Mouse (Mus musculus): Measurements from ENCODE around the gene Prlr. TPM values are rescaled to one million over a fixed set of nuclear protein-coding genes. Genes with fewer than 3 reads are reported as not detected.

Prlr gene
- polyA plus RNA-seq, 1 experiment, result 1.1 TPM

GRCm38 (mm10) chr15:10180694-10181093 is 3.7 kb downstream of the Prlr start:
- no peak for TF ChIP-seq CTCF (IDR thresholded peaks at IDR 0.05; ENCODE audit: borderline replicate concordance, insufficient read depth, low read length)
- TF ChIP-seq POLR2A (IDR thresholded peaks at IDR 0.05; ENCODE audit: low read depth, low read length), result no peak
- Histone ChIP-seq H3K4me3 (ENCODE audit: insufficient read depth, low read length) (no peak overlapping the region), H3K27ac (ENCODE audit: insufficient read depth, low read length) (no peak overlapping the region), H3K4me1 (ENCODE audit: control insufficient read depth, insufficient read depth, low read length) (peaks cover 3% of the 10 kb centered on the region; the same call in 1 of the 2 replicates)

GRCm38 (mm10) chr15:10192101-10192630 is 15.1 kb downstream of the Prlr start:
- H3K4me3 ChIP-seq (ENCODE audit: insufficient read depth, low read length), result no peak overlapping the region
- TF ChIP-seq CTCF (IDR thresholded peaks at IDR 0.05; ENCODE audit: borderline replicate concordance, insufficient read depth, low read length), result no peak
- TF ChIP-seq POLR2A (IDR thresholded peaks at IDR 0.05; ENCODE audit: low read depth, low read length), result no peak
- no peaks in the 10 kb centered on the region for H3K4me1 ChIP-seq (ENCODE audit: control insufficient read depth, insufficient read depth, low read length)
- H3K27ac ChIP-seq (ENCODE audit: insufficient read depth, low read length), result no peak overlapping the region

GRCm38 (mm10) chr15:10200991-10201390 is 24.0 kb downstream of the Prlr start:
- TF ChIP-seq CTCF (IDR thresholded peaks at IDR 0.05; ENCODE audit: borderline replicate concordance, insufficient read depth, low read length), result no peak
- TF ChIP-seq POLR2A (IDR thresholded peaks at IDR 0.05; ENCODE audit: low read depth, low read length), result no peak
- no peak overlapping the region for H3K4me3 ChIP-seq (ENCODE audit: insufficient read depth, low read length)
- no peaks in the 10 kb centered on the region for H3K4me1 ChIP-seq (ENCODE audit: control insufficient read depth, insufficient read depth, low read length)
- H3K27ac ChIP-seq (ENCODE audit: insufficient read depth, low read length), result no peak overlapping the region

GRCm38 (mm10) chr15:10202504-10203302 is 25.7 kb downstream of the Prlr start:
- Histone ChIP-seq H3K4me3 (ENCODE audit: insufficient read depth, low read length) (no peak overlapping the region), H3K4me1 (ENCODE audit: control insufficient read depth, insufficient read depth, low read length) (no peaks in the 10 kb centered on the region), H3K27ac (ENCODE audit: insufficient read depth, low read length) (no peak overlapping the region)
- TF ChIP-seq CTCF (IDR thresholded peaks at IDR 0.05; ENCODE audit: borderline replicate concordance, insufficient read depth, low read length) (no peak), POLR2A (IDR thresholded peaks at IDR 0.05; ENCODE audit: low read depth, low read length) (no peak)

- Histone ChIP-seq H3K27ac (ENCODE audit: insufficient read depth, low read length) (no peak overlapping the region), H3K4me1 (ENCODE audit: control insufficient read depth, insufficient read depth, low read length) (no peaks in the 10 kb centered on the region), H3K4me3 (ENCODE audit: insufficient read depth, low read length) (no peak overlapping the region)
- TF ChIP-seq CTCF (IDR thresholded peaks at IDR 0.05; ENCODE audit: borderline replicate concordance, insufficient read depth, low read length) (no peak), POLR2A (IDR thresholded peaks at IDR 0.05; ENCODE audit: low read depth, low read length) (no peak)
Observed at GRCm38 (mm10) chr15:10210261-10210770, 33.3 kb downstream of the Prlr start.

GRCm38 (mm10) chr15:10211992-10212391 is 35.0 kb downstream of the Prlr start:
- H3K4me1 ChIP-seq (ENCODE audit: control insufficient read depth, insufficient read depth, low read length), result no peaks in the 10 kb centered on the region
- no peak overlapping the region for H3K27ac ChIP-seq (ENCODE audit: insufficient read depth, low read length)
- TF ChIP-seq POLR2A (IDR thresholded peaks at IDR 0.05; ENCODE audit: low read depth, low read length), result no peak
- TF ChIP-seq CTCF (IDR thresholded peaks at IDR 0.05; ENCODE audit: borderline replicate concordance, insufficient read depth, low read length), result no peak
- no peak overlapping the region for H3K4me3 ChIP-seq (ENCODE audit: insufficient read depth, low read length)

- H3K27ac ChIP-seq (ENCODE audit: insufficient read depth, low read length), result no peak overlapping the region
- TF ChIP-seq CTCF (IDR thresholded peaks at IDR 0.05; ENCODE audit: borderline replicate concordance, insufficient read depth, low read length) (no peak), POLR2A (IDR thresholded peaks at IDR 0.05; ENCODE audit: low read depth, low read length) (no peak)
- no peaks in the 10 kb centered on the region for H3K4me1 ChIP-seq (ENCODE audit: control insufficient read depth, insufficient read depth, low read length)
- no peak overlapping the region for H3K4me3 ChIP-seq (ENCODE audit: insufficient read depth, low read length)
Observed at GRCm38 (mm10) chr15:10213213-10213612, 36.2 kb downstream of the Prlr start.

- TF ChIP-seq POLR2A (IDR thresholded peaks at IDR 0.05; ENCODE audit: low read depth, low read length) (no peak), CTCF (IDR thresholded peaks at IDR 0.05; ENCODE audit: borderline replicate concordance, insufficient read depth, low read length) (no peak)
- no peaks in the 10 kb centered on the region for H3K4me1 ChIP-seq (ENCODE audit: control insufficient read depth, insufficient read depth, low read length)
- H3K4me3 ChIP-seq (ENCODE audit: insufficient read depth, low read length), result no peak overlapping the region
- H3K27ac ChIP-seq (ENCODE audit: insufficient read depth, low read length), result no peak overlapping the region
Observed at GRCm38 (mm10) chr15:10213710-10214109, 36.7 kb downstream of the Prlr start.

- H3K4me3 ChIP-seq (ENCODE audit: insufficient read depth, low read length), result no peak overlapping the region
- H3K27ac ChIP-seq (ENCODE audit: insufficient read depth, low read length), result no peak overlapping the region
- TF ChIP-seq POLR2A (IDR thresholded peaks at IDR 0.05; ENCODE audit: low read depth, low read length) (no peak), CTCF (IDR thresholded peaks at IDR 0.05; ENCODE audit: borderline replicate concordance, insufficient read depth, low read length) (no peak)
- H3K4me1 ChIP-seq (ENCODE audit: control insufficient read depth, insufficient read depth, low read length), result no peaks in the 10 kb centered on the region
Observed at GRCm38 (mm10) chr15:10215719-10216118, 38.7 kb downstream of the Prlr start.

GRCm38 (mm10) chr15:10216189-10216588 is 39.2 kb downstream of the Prlr start:
- no peak overlapping the region for H3K27ac ChIP-seq (ENCODE audit: insufficient read depth, low read length)
- TF ChIP-seq POLR2A (IDR thresholded peaks at IDR 0.05; ENCODE audit: low read depth, low read length), result no peak
- no peak for TF ChIP-seq CTCF (IDR thresholded peaks at IDR 0.05; ENCODE audit: borderline replicate concordance, insufficient read depth, low read length)

More at GRCm38 (mm10) chr15:10216189-10216588, 39.2 kb downstream of the Prlr start:
- Histone ChIP-seq H3K4me1 (ENCODE audit: control insufficient read depth, insufficient read depth, low read length) (no peaks in the 10 kb centered on the region), H3K4me3 (ENCODE audit: insufficient read depth, low read length) (no peak overlapping the region)
